Mouse (Mus musculus): ENCODE measurements around the gene Ccn1.

DNA sequence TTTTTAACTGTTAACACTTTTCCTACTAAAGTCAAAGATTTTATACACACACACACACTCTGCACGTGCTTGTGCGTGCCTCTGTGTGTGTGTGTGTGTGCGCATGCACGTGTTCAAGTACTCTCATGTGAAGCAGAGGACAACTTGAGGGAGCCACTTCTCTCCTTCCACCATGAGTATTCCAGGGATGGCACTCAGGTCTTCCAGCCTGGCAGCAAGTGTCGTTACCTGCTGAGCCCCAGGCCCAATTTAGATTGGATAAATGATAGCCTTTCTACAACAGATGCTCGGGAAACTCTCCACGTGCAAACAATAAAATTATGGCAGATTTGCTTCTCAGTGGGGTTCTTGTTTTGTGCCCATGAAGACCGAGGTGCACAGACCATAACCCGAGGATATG, 39.5 kb upstream of the Ccn1 start:
- no peak for TF ChIP-seq CTCF (IDR thresholded peaks at IDR 0.05; ENCODE audit: extremely low read depth, insufficient read length, insufficient replicate concordance, low read depth, low read length)
- no peak for TF ChIP-seq POLR2A (IDR thresholded peaks at IDR 0.05; ENCODE audit: low read depth, low read length)

Data from small intestine, adult 2 months (tissue).